Mouse (Mus musculus): ENCODE results near the gene Adam10. TPM values are rescaled to one million over a fixed set of nuclear protein-coding genes. Genes with fewer than 3 reads are reported as not detected.

Gene Adam10
- polyA plus RNA-seq, 1 experiment from 2014 or later, result 74.2 TPM

GRCm38 (mm10) chr9:70812551-70812950, 133.8 kb downstream of the Adam10 start:
- DNase-seq (ENCODE audit: low spot score), result no peak
- no peaks in the 10 kb centered on the region for H3K36me3 ChIP-seq (ENCODE audit: control insufficient read depth, insufficient read depth, low read length)
- no peaks in the 10 kb centered on the region for H3K27me3 ChIP-seq (replicated peaks; ENCODE audit: control insufficient read depth, insufficient read depth, low read length)
- H3K4me1 ChIP-seq (replicated peaks; ENCODE audit: control insufficient read depth, insufficient read depth, low read length), result peaks cover 8% of the 10 kb centered on the region; the same call in 1 of the 2 replicates
- H3K9me3 ChIP-seq (ENCODE audit: control insufficient read depth, low read length), result no peaks in the 10 kb centered on the region
- H3K4me2 ChIP-seq, result no peak overlapping the region
- 88% methylated on average over 12 of the region's 12 CpGs for WGBS
- H3K27ac ChIP-seq (ENCODE audit: low read depth, low read length), result no peak overlapping the region
- H3K4me3 ChIP-seq (ENCODE audit: low read depth, low read length), result no peak overlapping the region
- H3K9ac ChIP-seq (ENCODE audit: low read depth, low read length), result no peak overlapping the region
- no peak for ATAC-seq (replicated peaks; ENCODE audit: low FRiP score)

DNA sequence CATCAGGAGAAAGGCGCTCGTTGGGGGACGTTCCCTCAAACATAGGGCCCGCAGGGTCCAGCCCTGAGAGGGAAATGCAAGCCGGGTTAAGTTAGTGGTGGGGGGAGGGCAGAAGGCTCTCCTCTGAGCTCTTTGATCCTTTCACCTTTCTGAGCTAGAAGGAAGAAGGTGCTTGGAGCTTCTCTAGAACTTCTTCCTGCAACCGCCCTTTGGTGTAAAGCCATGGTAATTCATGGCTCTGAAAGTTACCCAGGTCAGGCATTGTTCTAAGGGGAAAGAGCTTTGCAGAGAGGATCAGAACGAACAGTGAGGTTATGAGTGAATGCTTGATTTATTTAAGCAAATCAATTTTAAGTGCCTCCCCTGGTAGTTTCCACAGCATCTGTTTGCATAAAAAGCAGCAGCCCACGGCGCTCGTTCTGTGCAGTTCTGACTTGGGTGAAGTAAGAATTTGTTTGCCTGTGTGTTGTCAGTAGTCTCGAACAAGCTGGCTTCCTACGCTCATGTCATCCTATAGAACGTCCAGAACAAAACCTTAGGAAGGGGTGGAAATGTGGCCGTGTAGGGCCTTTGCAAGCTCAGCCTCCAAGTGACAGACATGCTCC, 138.0 kb downstream of the Adam10 start:
- DNase-seq (ENCODE audit: low spot score), result no peak
- 77% methylated on average over 14 of the region's 14 CpGs for WGBS
- no peak overlapping the region for H3K27ac ChIP-seq (ENCODE audit: low read depth, low read length)

DNA sequence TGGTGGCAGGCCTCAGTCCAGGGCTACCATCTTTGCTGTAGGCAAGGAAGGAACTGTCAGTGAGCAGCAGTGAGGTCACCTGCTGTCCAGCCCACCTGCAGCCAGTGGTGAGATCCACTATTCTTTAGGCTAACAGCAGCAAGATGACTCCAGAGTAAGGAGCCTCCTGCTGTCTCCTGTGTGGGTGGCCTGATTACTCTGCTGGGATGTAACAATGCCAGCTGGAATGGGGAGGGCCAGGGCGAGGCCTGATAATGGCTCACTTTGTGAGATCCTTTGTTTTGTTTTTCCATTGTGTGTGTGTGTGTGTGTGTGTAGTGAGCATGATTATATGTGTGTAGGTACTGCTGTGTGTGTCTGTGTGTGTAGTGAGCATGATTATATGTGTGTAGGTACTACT, 138.6 kb downstream of the Adam10 start:
- H3K9ac ChIP-seq (ENCODE audit: low read depth, low read length), result no peak overlapping the region
- H3K27ac ChIP-seq (ENCODE audit: low read depth, low read length), result no peak overlapping the region
- WGBS, result 71% methylated on average over 1 of the region's 1 CpGs
- H3K4me2 ChIP-seq, result no peak overlapping the region
- DNase-seq (ENCODE audit: low spot score) (no peak), ATAC-seq (replicated peaks; ENCODE audit: low FRiP score) (no peak)
- H3K9me3 ChIP-seq (ENCODE audit: control insufficient read depth, low read length), result no peaks in the 10 kb centered on the region
- no peaks in the 10 kb centered on the region for H3K36me3 ChIP-seq (ENCODE audit: control insufficient read depth, insufficient read depth, low read length)
- H3K4me3 ChIP-seq (ENCODE audit: low read depth, low read length), result no peak overlapping the region
- no peaks in the 10 kb centered on the region for H3K27me3 ChIP-seq (replicated peaks; ENCODE audit: control insufficient read depth, insufficient read depth, low read length)
- peaks cover 14% of the 10 kb centered on the region for H3K4me1 ChIP-seq (replicated peaks; ENCODE audit: control insufficient read depth, insufficient read depth, low read length)

More for the DNA sequence above, 138.0 kb downstream of the Adam10 start:
- H3K4me1 ChIP-seq (replicated peaks; ENCODE audit: control insufficient read depth, insufficient read depth, low read length), result peaks cover 14% of the 10 kb centered on the region
- H3K36me3 ChIP-seq (ENCODE audit: control insufficient read depth, insufficient read depth, low read length), result no peaks in the 10 kb centered on the region
- no peak for ATAC-seq (replicated peaks; ENCODE audit: low FRiP score)
- no peaks in the 10 kb centered on the region for H3K27me3 ChIP-seq (replicated peaks; ENCODE audit: control insufficient read depth, insufficient read depth, low read length)
- H3K4me3 ChIP-seq (ENCODE audit: low read depth, low read length), result no peak overlapping the region
- H3K4me2 ChIP-seq, result no peak overlapping the region
- no peaks in the 10 kb centered on the region for H3K9me3 ChIP-seq (ENCODE audit: control insufficient read depth, low read length)
- no peak overlapping the region for H3K9ac ChIP-seq (ENCODE audit: low read depth, low read length)

DNA sequence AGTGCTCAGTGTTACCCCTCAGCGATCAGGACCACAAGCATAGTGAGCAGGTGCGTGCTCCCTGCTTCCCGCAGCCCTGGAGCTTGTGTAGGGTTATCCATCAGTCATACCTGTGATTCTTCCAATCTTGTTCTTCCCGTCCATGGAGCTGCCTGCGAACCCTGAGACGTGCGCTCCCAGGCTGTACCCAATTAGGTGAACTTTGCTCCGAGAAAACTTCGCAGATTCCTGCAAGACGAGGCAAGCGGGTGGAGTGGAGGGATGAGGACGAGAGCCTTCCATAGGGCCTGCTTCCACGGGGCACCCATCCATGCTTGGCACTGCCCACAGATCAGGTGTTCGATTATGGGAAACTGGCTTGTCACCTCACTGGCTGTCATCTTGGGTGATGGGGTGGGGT, 139.9 kb downstream of the Adam10 start:
- DNase-seq (ENCODE audit: low spot score) (no peak), ATAC-seq (replicated peaks; ENCODE audit: low FRiP score) (no peak)
- Histone ChIP-seq H3K27me3 (replicated peaks; ENCODE audit: control insufficient read depth, insufficient read depth, low read length) (no peaks in the 10 kb centered on the region), H3K4me3 (ENCODE audit: low read depth, low read length) (no peak overlapping the region), H3K27ac (ENCODE audit: low read depth, low read length) (no peak overlapping the region), H3K4me2 (no peak overlapping the region), H3K36me3 (ENCODE audit: control insufficient read depth, insufficient read depth, low read length) (no peaks in the 10 kb centered on the region), H3K4me1 (replicated peaks; ENCODE audit: control insufficient read depth, insufficient read depth, low read length) (peaks cover 14% of the 10 kb centered on the region), H3K9ac (ENCODE audit: low read depth, low read length) (no peak overlapping the region), H3K9me3 (ENCODE audit: control insufficient read depth, low read length) (no peaks in the 10 kb centered on the region)
- 87% methylated on average over 14 of the region's 14 CpGs for WGBS

DNA sequence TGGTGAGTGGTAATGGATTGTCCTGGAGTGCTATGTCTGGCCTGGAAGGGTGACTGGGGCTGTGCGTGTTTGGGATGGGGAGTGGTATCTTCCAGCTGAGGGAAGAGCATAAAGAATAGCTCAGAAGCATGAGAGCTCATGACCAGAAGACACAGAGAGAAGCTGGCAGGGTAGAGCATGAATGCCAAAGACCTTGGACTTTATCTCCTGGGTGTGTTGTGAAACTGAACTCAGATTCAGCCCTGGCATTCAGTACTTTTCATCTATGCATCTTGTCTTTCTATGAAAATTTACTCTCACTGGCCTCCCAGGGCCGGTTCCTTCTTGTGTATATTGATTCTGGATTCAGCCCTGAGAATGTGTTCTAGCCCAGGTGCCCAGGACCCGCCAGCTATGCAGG, 145.3 kb downstream of the Adam10 start:
- H3K4me1 ChIP-seq (replicated peaks; ENCODE audit: control insufficient read depth, insufficient read depth, low read length), result peaks cover 10% of the 10 kb centered on the region
- no peak overlapping the region for H3K9ac ChIP-seq (ENCODE audit: low read depth, low read length)
- WGBS, result 84% methylated on average over 3 of the region's 3 CpGs
- no peaks in the 10 kb centered on the region for H3K27me3 ChIP-seq (replicated peaks; ENCODE audit: control insufficient read depth, insufficient read depth, low read length)
- no peak overlapping the region for H3K27ac ChIP-seq (ENCODE audit: low read depth, low read length)
- no peak for DNase-seq (ENCODE audit: low spot score)
- no peak for ATAC-seq (replicated peaks; ENCODE audit: low FRiP score)
- no peak overlapping the region for H3K4me2 ChIP-seq
- no peaks in the 10 kb centered on the region for H3K36me3 ChIP-seq (ENCODE audit: control insufficient read depth, insufficient read depth, low read length)
- no peak overlapping the region for H3K4me3 ChIP-seq (ENCODE audit: low read depth, low read length)
- no peaks in the 10 kb centered on the region for H3K9me3 ChIP-seq (ENCODE audit: control insufficient read depth, low read length)

GRCm38 (mm10) chr9:70827911-70828310, 149.1 kb downstream of the Adam10 start:
- ATAC-seq (replicated peaks; ENCODE audit: low FRiP score), result no peak
- Histone ChIP-seq H3K36me3 (ENCODE audit: control insufficient read depth, insufficient read depth, low read length) (no peaks in the 10 kb centered on the region), H3K27me3 (replicated peaks; ENCODE audit: control insufficient read depth, insufficient read depth, low read length) (no peaks in the 10 kb centered on the region), H3K27ac (ENCODE audit: low read depth, low read length) (no peak overlapping the region), H3K9ac (ENCODE audit: low read depth, low read length) (no peak overlapping the region), H3K4me3 (ENCODE audit: low read depth, low read length) (no peak overlapping the region), H3K4me1 (replicated peaks; ENCODE audit: control insufficient read depth, insufficient read depth, low read length) (peaks cover 13% of the 10 kb centered on the region), H3K9me3 (ENCODE audit: control insufficient read depth, low read length) (no peaks in the 10 kb centered on the region), H3K4me2 (no peak overlapping the region)
- 65% methylated on average over 6 of the region's 6 CpGs for WGBS
- no peak for DNase-seq (ENCODE audit: low spot score)

Small RNA genes within 50 kb of the gene (microRNA-seq; reads per million reads assigned to microRNA genes)
- gene Gm25149 (ENCODE audit: borderline number of aligned reads), result not detected

Other genes with a start within 250 kb of the Adam10 start
- gene Rnf111, start 175.3 kb upstream of the Adam10 start, polyA plus RNA-seq (2014; fragmentation: Nextera tagmentation; extraction: Ambion mirVana), result 22.9 and 23.3 TPM in 2 replicates
- gene Sltm, start 136.2 kb upstream of the Adam10 start, polyA plus RNA-seq (2014; fragmentation: Nextera tagmentation; extraction: Ambion mirVana), result 47.1 and 51.2 TPM in 2 replicates
- 0.48 and 0.65 TPM in 2 replicates for gene Gm10642, start 22.7 kb upstream of the Adam10 start, polyA plus RNA-seq (2014; fragmentation: Nextera tagmentation; extraction: Ambion mirVana)
- gene Mindy2, start 21.8 kb upstream of the Adam10 start, polyA plus RNA-seq (2014; fragmentation: Nextera tagmentation; extraction: Ambion mirVana), result 11.4 and 13.4 TPM in 2 replicates